Mouse (Mus musculus) layer of hippocampus, postnatal 36 days (tissue): ENCODE data around the gene Ccdc82. TPM values are rescaled to one million over a fixed set of nuclear protein-coding genes. Genes with fewer than 3 reads are reported as not detected.

ENCODE experiments used
- DNase-seq, 2 experiments: peaks; one replicate each; pipeline ENCODE4 v3.0.0; 2022
- total RNA-seq, 2 experiments: library from RNA; stranded (reverse); gene quantifications; 2 replicates each; pipeline ENCODE4 v1.2.3; 2021

Gene Ccdc82
- total RNA-seq, 2 experiments from 2014 or later, result 14.7 to 17.2 TPM

DNA sequence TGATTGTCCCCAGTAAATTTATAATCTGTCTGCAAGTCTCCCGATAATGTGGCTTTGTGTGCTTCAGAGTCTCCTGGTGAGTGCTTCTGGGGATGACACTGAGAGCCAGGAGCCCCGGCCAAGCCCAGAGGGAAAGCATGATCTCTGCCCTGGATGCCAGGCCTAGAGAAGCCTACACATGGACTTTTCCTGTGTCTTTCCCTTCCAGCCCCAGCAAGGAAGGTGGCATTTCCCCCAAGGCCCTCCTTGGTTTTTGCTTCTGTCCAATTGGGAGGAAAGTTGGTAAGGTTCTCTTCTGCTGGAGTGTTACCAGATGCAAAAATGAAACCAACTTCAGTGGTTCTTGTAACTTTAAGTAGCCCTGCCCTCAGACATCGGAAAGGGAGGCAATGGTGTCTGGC, 53.3 kb downstream of the Ccdc82 start:
- DNase-seq, result no peak

DNA sequence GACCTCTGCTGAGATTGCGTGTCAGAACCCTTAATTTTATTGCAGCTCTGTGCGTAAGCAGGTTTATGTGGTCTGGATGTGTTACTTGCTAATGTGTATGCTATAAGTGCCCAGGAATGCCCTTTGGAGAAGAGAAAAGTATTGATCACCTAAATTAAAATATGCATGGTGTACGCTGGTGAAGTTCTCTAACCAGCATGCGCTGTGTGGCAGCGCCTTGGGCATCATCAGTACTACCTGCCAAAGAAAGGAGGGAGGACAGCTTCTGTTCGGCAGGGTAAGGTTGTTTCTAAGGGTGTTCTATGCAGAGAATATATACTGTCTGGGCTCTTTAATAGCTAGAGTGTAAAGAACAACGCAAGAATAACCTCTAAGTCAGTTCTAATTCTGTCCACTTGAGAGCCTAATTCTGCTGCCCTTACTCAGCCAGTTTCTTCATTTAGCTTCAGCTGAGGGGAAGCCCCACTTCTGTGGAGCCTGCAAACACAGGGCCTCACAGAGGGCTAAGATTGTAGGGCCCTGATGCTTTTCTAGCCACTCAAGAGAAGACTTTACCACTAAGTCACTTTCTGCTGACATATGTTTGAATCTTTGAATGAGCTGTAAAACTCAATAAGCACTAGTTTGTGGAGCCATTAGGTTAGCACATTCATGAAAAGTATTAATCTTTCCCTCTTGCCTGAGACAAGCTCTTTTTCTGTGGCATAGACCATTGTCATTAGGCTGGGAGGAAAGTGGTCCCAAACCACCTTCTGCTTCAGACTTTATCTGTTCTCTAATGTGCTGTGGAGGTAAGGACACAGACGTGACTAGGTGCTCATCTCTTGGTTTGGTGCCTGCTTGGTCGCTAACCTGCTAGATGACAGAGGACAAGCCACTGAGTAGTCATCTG, 54.4 kb downstream of the Ccdc82 start:
- DNase-seq, result no peak

DNA sequence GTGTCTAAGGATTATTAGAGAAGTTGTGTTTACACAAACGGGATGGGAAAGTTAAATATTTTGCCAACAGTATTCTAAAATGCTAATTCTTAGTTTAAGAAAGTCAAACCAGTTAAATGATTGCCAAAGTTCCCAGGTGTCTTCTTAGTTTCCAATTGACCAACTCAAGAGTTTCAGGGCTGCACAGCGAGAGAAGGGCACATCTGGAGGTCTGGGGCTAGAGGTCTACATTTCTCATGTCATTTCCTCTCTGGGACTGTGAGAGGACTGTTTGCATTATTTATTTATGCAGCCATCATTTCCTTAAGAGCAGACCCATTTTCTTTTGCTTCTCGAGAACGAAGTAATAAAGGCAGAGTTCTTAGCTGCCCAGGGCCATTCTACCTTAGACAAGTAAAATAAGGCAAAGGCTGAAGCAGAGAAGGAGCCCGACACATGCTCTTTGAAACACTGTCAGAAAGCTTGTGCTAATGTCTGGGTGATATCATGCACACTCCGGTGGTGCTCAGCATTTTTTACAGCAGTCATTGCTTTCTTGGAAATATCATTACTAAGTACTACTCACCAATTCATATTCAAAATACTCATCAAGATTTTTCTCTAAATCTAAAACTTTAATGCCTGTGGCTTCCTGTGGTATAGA, 55.5 kb downstream of the Ccdc82 start:
- DNase-seq, result no peak

DNA sequence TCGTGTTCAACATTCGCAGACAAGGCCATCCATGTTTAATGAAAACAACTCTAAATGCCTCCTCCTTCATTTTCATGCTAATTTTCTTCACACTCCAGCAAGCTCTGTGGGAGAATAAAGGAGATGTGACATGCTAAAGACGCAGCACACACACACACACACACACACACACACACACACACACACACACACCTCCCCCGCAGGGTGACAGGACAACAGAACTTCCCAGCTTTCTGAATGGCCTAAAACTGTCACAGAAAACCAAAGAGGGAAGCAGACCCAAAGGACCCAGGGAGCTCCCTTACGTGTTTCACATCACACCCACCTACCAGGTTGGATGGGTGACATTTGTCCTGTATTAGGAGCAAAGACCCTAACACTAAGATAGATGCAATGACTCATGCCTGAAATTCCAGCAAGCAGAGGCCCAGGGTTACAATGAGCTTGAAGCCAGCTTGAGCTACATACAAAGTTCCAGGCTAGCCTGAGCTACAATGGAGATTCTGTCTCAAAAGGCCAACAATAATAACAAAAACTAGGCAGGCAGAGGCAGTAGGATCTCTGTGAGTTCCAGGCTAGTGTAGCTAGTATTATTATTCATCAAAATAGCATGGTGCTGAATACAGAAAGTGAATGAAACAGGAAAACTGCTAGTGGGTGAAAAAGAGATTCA, 56.5 kb downstream of the Ccdc82 start:
- DNase-seq, result no peak

DNA sequence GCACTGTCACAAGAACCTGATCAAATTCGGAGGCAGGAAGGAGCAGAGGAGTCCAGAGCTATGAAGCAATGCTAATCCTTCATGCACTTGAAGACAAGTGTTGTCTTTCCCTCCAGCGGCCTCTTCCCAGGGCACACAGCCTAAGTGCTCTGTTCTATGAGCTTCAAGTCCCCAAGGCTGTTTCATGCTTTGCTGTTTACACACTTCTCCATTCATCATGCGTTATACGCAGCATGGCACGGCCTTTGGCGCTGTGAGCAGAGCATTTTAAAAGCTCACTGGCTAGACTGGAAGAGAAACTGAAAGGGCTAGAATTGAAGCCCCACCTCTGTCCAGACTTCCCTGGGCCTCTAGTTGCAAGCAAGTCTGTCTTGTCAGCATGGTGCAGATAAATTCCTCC, 57.2 kb downstream of the Ccdc82 start:
- no peak for DNase-seq

DNA sequence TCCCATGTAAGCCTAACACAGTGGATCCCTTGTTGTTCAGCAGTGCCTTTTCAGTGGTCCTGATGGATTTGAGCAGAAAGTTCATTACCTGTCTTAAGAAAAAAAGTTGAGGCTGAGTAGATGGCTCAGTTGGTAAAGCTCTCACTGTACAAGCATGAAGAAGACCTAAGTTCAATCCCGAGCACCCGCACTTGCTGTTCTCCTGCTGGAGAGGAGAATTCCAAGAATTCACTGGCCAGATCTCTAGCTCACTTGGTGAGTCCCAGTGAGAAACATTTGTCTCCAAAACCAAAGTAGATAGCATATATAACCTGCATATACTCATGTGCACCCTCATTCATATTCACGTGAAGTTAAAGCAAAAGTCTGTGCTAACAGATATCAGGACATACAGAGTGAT, 59.7 kb downstream of the Ccdc82 start:
- DNase-seq, result no peak

DNA sequence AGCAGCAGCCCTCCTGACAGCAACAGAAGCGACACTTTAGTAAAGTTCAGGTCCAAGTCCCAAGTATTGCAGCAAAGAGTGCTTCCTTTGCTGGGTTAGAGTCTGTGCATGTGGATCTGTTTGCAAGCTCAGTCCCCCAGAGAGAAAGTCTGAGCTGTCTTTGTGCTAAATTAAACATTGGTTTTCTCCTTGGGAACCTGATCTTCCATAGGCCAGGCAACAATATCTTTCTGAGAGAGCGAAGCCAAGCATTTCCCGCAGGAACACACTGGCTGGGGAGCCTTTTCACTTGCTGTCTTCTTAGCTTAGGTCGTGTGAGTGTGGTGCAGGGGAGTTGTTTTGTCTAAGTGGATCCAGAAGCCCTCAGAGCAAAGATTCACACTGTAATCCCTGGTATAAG, 60.5 kb downstream of the Ccdc82 start:
- no peak for DNase-seq

DNA sequence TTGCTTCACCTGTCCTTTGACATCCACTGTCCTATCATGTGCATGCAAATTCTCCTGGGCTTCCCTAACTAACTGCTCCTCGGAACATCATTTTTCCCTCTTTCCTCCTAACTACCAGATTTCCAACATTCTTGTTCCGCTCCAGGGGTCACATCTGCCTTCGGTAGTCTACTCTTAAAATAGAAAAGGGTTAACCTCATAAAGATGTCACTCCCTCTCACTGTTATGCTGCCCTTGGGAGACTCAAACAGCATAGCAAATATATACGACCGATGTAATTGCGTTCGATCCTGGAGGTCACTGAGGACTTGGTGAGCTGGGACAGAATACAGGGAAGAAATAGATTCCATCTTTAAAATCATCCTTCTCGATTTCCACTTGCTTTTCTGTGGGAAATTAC, 62.0 kb downstream of the Ccdc82 start:
- no peak for DNase-seq

DNA sequence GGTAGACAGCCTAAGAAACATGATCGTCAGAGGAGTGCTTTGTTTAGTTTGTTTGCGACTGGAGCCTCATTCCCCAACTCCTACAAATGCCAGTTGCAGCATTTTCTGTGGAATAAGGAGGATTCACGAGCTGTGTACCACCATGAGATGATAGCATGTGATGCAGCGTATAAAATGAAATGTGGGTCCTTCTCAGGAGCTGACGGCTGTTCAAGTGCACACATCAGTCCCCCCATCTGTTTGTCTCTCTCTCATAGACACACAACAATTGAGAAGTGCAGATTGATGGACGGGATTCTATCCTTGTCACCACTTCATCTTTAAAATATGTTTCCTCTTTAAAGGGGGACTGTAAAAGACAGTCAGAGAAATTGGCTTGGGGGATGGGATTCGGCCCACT, 63.1 kb downstream of the Ccdc82 start:
- DNase-seq, result no peak

DNA sequence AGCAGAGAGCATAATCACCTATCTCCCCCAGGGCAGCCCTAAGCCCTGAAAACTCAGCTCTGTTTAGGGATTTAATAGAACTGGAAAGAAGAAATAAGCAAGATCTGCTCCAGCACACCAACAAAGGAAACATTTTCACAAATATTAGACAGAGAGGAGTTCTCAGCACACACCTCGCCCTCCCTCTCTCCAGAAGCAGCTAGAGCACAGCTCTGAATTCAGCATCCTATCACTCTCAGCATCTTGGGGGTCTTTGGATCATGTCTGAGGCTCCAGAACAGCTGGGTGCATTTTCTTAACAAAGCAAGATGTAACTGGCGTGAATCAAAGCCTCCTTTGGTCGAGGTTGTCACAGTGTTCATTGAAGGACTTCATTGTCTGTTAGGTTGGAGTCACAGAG, 63.5 kb downstream of the Ccdc82 start:
- DNase-seq, result no peak

DNA sequence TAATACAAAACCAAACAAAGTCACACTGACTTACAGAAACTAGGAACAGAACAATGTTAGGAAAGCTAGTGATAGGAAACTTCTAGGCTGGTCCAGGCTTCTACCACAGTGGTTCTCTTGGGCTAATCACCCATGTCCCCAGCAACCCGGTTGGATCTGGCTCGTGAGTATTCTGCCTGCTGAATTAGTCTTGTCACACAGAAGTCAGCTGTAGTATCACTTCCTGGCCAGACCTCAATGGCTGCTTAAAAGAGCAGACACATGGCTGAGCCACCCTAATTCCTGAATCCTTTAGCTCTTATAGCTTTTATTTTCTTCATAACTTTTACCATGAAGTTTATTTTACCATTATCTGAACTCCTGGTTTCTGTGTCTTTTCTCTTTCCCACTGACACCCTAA, 64.3 kb downstream of the Ccdc82 start:
- no peak for DNase-seq

DNA sequence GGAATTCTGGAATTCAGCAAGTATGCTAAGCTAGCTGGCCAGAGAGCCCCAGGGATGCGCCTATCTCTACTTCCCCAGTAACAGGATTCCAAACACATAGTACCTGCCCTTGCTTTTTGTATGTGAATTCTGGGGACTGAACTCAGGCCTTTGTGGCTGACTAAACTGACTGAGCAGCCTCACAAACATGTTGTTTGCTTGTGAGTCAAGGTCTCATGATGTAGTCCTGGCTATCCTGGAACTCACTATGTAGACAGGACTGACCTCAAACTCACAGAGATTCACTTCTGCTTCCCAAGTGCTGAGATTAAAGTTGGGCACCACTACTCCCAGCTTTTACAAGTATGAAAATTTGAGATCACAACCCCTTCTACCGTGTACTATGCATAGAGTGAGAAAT, 67.2 kb downstream of the Ccdc82 start:
- no peak for DNase-seq

DNA sequence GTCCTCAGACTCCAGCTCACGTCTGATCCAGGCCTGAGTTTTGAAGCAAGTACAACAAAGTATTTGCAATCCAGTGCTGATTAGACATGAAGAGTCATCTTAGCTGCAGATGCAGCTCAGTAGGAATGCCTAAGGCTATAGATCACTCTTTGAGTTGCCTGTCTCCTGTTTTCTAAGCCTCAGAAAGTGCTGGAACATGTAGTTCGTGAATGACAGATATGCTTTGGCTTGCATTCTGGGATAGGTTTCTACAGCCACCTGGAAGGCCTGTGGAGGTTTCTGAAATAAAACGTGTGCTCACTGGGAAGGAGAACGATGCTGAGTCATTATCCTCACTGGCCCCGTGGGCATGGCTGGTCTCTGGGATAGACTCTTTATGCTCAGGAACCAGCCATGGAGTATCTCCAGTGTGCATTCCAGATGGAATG, 67.8 kb downstream of the Ccdc82 start:
- no peak for DNase-seq

DNA sequence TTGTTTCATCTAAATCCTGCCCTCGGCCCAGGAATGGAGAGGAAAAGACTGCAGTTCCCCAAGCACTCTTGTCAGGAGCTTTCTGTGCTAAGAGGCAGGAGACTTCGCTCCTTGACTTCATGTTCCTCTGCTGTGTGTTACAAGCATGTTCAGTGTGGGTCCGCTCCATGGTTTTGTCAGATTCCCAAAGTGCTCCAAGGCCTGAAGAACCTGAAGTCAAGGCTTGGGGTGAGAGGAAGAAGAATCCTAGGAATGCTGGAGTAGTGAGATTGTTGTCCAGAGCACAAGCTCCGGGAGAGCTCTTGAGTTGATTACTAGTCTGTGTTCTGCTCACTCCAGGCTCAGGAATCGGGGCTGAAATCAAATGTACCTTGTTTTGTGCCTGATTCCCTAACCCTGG, 68.6 kb downstream of the Ccdc82 start:
- no peak for DNase-seq

DNA sequence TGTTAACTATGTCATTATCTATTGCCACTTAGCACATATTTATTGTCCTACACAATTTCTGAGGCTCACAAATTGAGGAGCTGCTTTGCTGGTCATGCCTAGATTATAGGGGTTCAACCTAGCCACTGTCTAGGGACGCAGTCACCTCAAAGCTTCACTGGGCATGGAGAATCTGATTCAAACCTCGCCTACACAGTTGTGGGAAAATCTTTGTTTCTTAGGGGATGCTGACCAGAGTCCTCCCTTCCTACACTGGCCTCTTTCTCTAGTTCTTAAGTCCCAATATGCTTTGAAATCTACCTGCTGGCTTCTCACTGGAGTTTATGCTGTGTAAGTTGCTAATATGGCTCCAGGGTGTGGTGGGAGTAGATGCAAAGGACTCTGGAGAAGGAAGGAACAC, 72.8 kb downstream of the Ccdc82 start:
- DNase-seq, result no peak

DNA sequence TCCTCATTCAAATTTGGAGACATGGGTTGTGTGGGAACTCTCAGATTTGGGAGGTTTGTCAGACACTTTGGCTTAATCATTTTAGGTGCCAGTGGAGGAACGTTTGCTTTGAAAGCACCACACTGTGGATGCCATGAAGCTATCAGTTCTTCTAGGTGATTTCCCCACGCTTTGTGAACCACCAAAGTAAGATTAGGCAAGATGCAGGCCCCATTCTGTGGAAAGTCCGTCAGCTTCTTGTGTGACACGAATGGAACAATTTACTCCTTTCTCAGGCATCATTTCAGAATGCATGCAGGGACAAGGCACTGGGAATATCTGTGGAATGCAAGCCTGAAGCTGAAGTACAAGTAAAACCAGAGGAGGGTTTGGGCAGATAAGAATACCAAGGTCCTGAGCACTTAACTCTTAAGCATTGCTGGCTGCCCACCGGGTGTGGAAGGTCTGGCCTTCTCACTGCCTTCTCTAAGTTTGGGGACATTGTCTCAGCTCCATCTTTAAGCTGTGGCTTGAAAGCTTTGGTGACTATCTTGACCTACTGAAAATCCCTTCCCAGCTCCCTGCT, 74.1 kb downstream of the Ccdc82 start:
- DNase-seq, result no peak

DNA sequence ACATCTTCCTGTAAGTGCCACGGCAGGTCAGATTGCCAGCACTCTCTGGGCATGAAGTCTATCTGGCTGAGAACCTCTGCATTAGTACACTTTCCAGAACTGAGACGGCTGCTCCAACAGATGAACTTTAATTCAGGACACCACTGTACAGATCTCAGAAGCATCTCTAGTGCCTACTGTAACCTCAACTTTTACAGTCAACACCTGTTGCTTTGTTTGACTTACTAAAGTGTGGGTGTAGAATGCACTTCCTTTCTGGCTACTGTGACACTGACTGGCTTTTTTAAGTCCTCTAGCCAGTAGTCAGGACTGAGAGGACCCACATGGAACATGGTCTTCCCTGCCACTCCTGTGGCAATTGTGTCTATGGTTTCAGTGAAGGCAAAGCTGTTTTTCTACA, 76.3 kb downstream of the Ccdc82 start:
- DNase-seq, result no peak

DNA sequence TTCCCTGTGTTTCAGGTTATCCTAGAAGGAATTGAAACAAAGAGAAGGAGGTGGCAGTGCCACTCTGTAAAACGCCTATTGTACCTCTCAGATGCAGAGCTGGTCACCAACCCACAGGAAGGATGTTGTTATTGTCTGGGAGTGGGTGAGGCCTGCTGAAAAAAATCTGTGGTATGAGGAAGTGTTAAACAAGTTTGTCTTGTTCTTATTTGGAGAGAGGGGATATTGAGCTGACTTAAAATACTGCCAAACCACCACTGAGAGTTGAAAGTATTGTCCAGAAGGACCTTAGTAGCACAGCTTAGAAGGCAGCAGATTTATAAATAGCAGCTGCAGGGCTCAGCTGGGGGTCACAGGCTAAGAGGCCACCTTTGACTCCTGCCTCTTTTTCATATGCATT, 76.9 kb downstream of the Ccdc82 start:
- no peak for DNase-seq

Other genes with a start within 250 kb of the Ccdc82 start
- gene Jrkl, start 1.1 kb upstream of the Ccdc82 start, total RNA-seq, result 10 to 100 TPM; 10.5 to 11.6 TPM
- 10 to 100 TPM; 21.2 to 28.9 TPM for gene Maml2, start 51.0 kb downstream of the Ccdc82 start, total RNA-seq
- gene Gm17571, start 199.8 kb downstream of the Ccdc82 start, total RNA-seq, result not detected